Mouse (Mus musculus) embryonic facial prominence, embryonic 13.5 days (tissue): ENCODE measurements at regions not wholly inside any gene's neighbourhood (a gene's known extent, or its start where the extent isn't known, plus 50 kb on each side); places are given as distances from the start of the nearest gene placed in this dataset.

Experiments used
- ATAC-seq: fragments of 200-750 bp; cut with Nextera tagmentation; 2 replicates; pipeline ENCODE4 v1.8.0; 2017; ENCODE audit warnings: low read depth; ENCODE audit not compliant: insufficient number of reproducible peaks, insufficient read depth, low FRiP score, low TSS enrichment
- H3K27ac ChIP-seq: fragments of 300-500 bp; sonication (generic); 2 replicates; pipeline ENCODE4 v1.5.1; 2015; ENCODE audit warnings: moderate library complexity, mild to moderate bottlenecking, inconsistent platforms
- H3K27me3 ChIP-seq: fragments of 300-500 bp; sonication (generic); 2 replicates; pipeline ENCODE4 v1.6.1; 2015; ENCODE audit warnings: mild to moderate bottlenecking, inconsistent platforms
- H3K36me3 ChIP-seq: fragments of 300-500 bp; sonication (generic); 2 replicates; pipeline ENCODE4 v1.6.1; 2015; ENCODE audit warnings: mild to moderate bottlenecking, inconsistent platforms
- H3K4me1 ChIP-seq: fragments of 300-500 bp; sonication (generic); 2 replicates; pipeline ENCODE4 v1.6.1; 2015; ENCODE audit warnings: inconsistent platforms
- H3K4me2 ChIP-seq: fragments of 300-500 bp; sonication (generic); 2 replicates; pipeline ENCODE4 v1.6.1; 2015; ENCODE audit warnings: moderate library complexity, mild to moderate bottlenecking, inconsistent platforms
- H3K4me3 ChIP-seq: fragments of 300-500 bp; sonication (generic); 2 replicates; pipeline ENCODE4 v1.5.1; 2015; ENCODE audit warnings: mild to moderate bottlenecking, inconsistent platforms
- H3K9ac ChIP-seq: fragments of 300-500 bp; sonication (generic); 2 replicates; pipeline ENCODE4 v1.6.1; 2015; ENCODE audit warnings: mild to moderate bottlenecking, inconsistent platforms
- H3K9me3 ChIP-seq: fragments of 300-500 bp; sonication (generic); 2 replicates; pipeline ENCODE4 v1.6.1; 2016; ENCODE audit warnings: inconsistent platforms
- WGBS: fragments of 180-500 bp; shearing (Covaris S2); methylation state at CpG from one replicate; pipeline ENCODE4 v1.1.7; 2015; ENCODE audit warnings: mixed read lengths; 5-methylcytosine and 5-hydroxymethylcytosine counted together

DNA sequence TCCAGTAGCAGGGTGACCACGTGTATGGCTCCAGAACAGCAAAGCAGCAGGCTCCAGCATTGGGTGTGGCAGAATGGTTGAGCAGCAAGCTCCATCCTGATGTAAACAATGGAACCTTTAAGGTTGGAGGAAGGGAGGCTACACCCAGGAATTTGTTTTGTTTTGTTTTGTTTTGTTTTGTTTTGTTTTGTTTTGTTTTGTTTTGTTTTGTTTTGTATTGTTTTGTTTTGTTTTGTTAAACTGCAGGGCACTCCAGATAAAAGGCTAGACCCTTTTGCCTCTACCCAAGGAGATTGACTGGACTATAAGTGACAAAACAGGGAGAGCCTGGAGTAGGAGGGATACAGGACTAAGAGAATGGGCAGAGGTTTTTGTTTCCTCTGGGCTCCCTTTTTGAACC, 647.5 kb downstream of the Kcnj3 start:
- H3K4me3 ChIP-seq: no peak overlapping the region
- no peaks in the 10 kb centered on the region for H3K27me3 ChIP-seq
- H3K4me1 ChIP-seq: no peaks in the 10 kb centered on the region
- no peak overlapping the region for H3K4me2 ChIP-seq
- H3K9ac ChIP-seq: no peak overlapping the region
- H3K9me3 ChIP-seq: no peaks in the 10 kb centered on the region
- no peak for ATAC-seq
- H3K27ac ChIP-seq: no peak overlapping the region
- no peaks in the 10 kb centered on the region for H3K36me3 ChIP-seq
- 57% methylated on average over 1 of the region's 1 CpGs for WGBS

DNA sequence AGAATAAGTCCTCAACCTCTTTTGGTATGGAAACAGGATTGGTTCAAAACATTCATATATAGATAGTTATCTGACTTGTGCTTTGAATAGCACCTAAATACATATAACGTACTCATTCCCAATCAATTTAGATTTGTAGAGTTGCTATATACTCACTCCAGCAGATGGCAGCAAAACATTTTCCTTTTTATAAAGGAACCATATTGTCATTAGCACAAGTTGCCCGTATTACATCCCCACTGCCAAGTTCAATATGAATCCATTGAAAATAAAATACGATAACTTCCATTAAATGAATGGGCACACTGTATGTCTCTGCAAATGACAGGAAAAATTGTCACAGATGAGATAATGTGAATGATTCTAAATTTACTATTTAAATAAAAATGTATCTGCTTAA, 673.8 kb downstream of the Kcnj3 start:
- Histone ChIP-seq H3K36me3 (no peaks in the 10 kb centered on the region), H3K9me3 (no peaks in the 10 kb centered on the region), H3K27ac (no peak overlapping the region), H3K4me2 (no peak overlapping the region), H3K9ac (no peak overlapping the region), H3K4me3 (no peak overlapping the region), H3K4me1 (no peaks in the 10 kb centered on the region), H3K27me3 (no peaks in the 10 kb centered on the region)
- WGBS: 50% methylated on average over 3 of the region's 3 CpGs
- no peak for ATAC-seq

DNA sequence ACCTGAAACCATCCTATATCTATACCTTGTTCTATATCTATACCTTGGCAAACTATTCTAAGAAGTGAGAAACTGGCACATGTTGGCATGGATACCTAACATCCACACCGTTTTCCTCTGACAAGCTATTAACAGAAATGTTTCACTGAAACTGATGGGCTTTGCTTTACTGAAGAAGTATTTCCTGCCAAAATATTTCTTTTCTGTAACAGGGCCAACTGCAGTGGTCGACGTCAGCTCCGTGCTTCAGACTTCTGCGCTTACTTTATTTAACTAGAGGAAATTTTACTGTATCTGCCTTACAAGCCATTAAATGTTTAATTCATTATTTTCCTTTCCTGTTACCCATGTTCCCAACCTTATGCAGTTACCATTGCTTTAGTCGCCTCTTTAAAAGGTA, 674.2 kb downstream of the Kcnj3 start:
- H3K36me3 ChIP-seq: no peaks in the 10 kb centered on the region
- 70% methylated on average over 6 of the region's 6 CpGs for WGBS
- H3K4me3 ChIP-seq: no peak overlapping the region
- H3K9me3 ChIP-seq: no peaks in the 10 kb centered on the region
- no peak for ATAC-seq
- no peak overlapping the region for H3K9ac ChIP-seq
- H3K4me2 ChIP-seq: no peak overlapping the region
- H3K27me3 ChIP-seq: no peaks in the 10 kb centered on the region
- H3K27ac ChIP-seq: no peak overlapping the region
- no peaks in the 10 kb centered on the region for H3K4me1 ChIP-seq

DNA sequence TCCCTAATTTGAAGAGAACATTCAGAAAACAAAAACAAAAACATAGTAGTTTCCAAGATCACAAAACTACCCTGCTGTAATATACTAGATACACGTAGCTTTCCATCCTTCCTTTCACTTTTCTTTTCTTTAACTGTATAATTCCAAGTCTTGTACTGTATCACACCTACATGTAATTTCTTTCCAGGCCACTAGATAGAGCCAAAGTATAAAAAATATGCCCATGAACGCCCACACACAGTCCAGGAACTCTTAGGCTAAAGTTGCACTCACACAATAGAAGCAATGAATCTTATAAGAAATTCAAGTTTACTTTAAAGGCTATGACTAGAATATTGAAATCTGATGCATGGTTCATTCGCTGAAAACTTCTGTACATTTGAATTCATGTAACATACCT, 678.7 kb downstream of the Kcnj3 start:
- Histone ChIP-seq H3K9me3 (no peaks in the 10 kb centered on the region), H3K27me3 (no peaks in the 10 kb centered on the region), H3K4me1 (no peaks in the 10 kb centered on the region), H3K9ac (no peak overlapping the region), H3K4me3 (no peak overlapping the region), H3K36me3 (no peaks in the 10 kb centered on the region), H3K27ac (no peak overlapping the region), H3K4me2 (no peak overlapping the region)
- 14% methylated on average over 3 of the region's 3 CpGs for WGBS
- no peak for ATAC-seq

DNA sequence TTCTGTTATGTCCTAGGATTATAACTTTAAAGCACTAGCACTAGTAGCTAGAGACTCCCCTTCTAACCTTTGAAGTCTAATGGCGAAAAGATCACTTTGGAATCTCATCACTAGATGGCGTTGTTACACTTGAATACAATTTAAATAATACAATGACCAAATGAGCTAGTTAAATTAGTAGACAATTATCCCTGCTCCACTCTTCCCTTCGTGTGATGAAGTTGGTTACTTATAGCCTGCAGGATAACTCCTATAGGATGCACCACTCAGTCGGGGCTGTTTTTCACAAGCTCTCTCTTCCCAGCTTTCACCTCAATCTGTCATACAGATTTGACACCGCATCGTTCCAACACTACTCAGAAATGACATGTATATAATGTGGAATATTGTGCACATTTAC, 683.6 kb downstream of the Kcnj3 start:
- WGBS: 24% methylated on average over 6 of the region's 6 CpGs
- ATAC-seq: no peak
- Histone ChIP-seq H3K9ac (no peak overlapping the region), H3K4me2 (peak overlapping the region; percentile 29; the same call in 1 of the 2 replicates), H3K36me3 (no peaks in the 10 kb centered on the region), H3K27ac (no peak overlapping the region), H3K27me3 (no peaks in the 10 kb centered on the region), H3K9me3 (no peaks in the 10 kb centered on the region), H3K4me1 (no peaks in the 10 kb centered on the region), H3K4me3 (no peak overlapping the region)

DNA sequence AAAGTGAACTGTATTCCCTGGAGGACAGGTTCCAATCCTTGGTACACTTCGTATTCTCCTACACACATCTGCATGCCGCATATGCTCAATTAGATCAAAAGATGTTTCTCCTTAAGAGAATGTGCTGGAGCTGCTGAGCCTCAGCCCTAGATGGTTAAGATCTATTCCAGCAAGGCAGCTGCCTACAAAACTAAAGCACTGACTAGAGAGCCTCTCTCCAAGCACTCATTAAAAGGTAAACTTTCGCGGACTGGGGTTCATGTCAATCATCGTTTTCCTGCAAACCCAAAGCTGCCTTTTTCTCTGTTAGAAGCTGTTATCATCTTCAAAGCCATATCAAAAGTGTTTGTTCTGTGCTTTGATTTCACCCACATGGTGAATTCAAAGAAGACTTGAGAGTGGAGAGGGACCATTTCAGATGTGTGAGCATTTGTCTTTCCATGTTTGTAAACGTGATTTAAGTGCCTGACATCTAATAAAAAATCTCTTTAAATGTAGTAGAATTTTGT, 711.4 kb downstream of the Kcnj3 start:
- Histone ChIP-seq H3K27ac (no peak overlapping the region), H3K4me2 (no peak overlapping the region), H3K9me3 (no peaks in the 10 kb centered on the region), H3K4me3 (no peak overlapping the region), H3K9ac (no peak overlapping the region), H3K4me1 (no peaks in the 10 kb centered on the region), H3K36me3 (no peaks in the 10 kb centered on the region), H3K27me3 (no peaks in the 10 kb centered on the region)
- ATAC-seq: no peak
- 63% methylated on average over 6 of the region's 6 CpGs for WGBS

DNA sequence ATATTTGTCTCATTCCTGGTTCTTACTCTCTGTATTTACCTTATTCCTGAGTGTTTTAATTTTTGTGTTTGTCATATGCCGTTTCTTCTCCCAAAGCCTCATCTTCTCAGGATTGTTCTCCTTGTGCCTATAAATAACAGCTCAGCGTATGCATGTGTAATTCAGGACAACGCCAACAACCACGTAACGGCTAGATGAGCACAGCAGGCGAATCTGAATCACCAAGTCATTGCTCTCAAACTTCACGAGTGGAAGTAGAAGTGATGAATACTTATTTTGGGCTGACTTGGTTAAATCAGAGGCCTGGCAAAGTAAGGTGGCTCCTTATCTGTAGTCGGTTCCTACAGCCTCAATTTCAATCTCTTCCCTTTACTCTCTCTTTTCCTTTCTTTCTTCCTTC, 760.7 kb downstream of the Kcnj3 start:
- Histone ChIP-seq H3K4me1 (no peaks in the 10 kb centered on the region), H3K27me3 (no peaks in the 10 kb centered on the region), H3K4me2 (no peak overlapping the region), H3K4me3 (no peak overlapping the region), H3K9me3 (no peaks in the 10 kb centered on the region), H3K27ac (no peak overlapping the region), H3K36me3 (no peaks in the 10 kb centered on the region), H3K9ac (no peak overlapping the region)
- ATAC-seq: no peak
- WGBS: 82% methylated on average over 8 of the region's 8 CpGs

DNA sequence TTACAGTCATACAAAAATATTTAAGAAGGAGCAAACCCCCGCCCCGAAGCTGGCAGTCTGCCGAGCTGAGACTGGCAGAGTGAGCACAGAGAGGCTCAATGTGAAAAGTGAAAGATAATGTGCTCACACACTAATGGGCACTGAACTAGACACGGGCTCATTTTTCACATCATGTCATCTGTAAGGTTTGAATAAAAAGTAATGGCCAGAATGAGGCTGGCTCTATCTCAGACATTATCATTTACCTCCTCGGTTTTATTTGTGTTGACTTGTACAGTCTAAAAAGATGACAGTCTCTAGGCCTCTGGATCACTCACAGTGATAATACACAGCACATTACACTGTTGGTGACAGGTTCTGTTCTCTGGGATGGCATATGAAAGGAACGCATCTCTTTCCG, 791.7 kb downstream of the Kcnj3 start:
- WGBS: 72% methylated on average over 7 of the region's 7 CpGs
- no peak overlapping the region for H3K4me3 ChIP-seq
- no peak for ATAC-seq
- H3K36me3 ChIP-seq: no peaks in the 10 kb centered on the region
- H3K27me3 ChIP-seq: no peaks in the 10 kb centered on the region
- H3K4me2 ChIP-seq: no peak overlapping the region
- H3K9ac ChIP-seq: no peak overlapping the region
- H3K27ac ChIP-seq: no peak overlapping the region
- no peaks in the 10 kb centered on the region for H3K9me3 ChIP-seq
- no peaks in the 10 kb centered on the region for H3K4me1 ChIP-seq

DNA sequence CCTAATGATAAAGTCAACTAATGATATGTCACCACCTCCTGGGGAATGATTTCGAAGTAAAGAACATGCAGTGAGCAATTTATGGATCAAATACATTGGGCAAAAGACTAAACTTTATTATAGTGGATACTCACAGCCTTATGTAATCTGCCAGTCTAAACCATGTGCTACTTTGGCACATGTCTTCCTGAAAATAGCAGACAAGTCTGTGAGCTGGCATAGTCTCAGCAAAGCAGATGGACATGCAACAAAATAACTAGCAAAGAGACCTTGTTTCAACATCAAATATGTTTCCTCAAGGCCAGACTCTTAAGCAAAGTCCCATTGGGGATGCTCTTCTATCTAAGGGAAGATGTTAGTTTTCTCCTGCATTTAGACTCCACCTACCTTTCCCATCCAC, 797.3 kb downstream of the Kcnj3 start:
- H3K27me3 ChIP-seq: no peaks in the 10 kb centered on the region
- no peak overlapping the region for H3K4me3 ChIP-seq
- no peak for ATAC-seq
- no peaks in the 10 kb centered on the region for H3K36me3 ChIP-seq
- H3K4me1 ChIP-seq: no peaks in the 10 kb centered on the region
- H3K9me3 ChIP-seq: no peaks in the 10 kb centered on the region
- 72% methylated on average over 1 of the region's 1 CpGs for WGBS
- no peak overlapping the region for H3K27ac ChIP-seq
- H3K4me2 ChIP-seq: no peak overlapping the region
- no peak overlapping the region for H3K9ac ChIP-seq

DNA sequence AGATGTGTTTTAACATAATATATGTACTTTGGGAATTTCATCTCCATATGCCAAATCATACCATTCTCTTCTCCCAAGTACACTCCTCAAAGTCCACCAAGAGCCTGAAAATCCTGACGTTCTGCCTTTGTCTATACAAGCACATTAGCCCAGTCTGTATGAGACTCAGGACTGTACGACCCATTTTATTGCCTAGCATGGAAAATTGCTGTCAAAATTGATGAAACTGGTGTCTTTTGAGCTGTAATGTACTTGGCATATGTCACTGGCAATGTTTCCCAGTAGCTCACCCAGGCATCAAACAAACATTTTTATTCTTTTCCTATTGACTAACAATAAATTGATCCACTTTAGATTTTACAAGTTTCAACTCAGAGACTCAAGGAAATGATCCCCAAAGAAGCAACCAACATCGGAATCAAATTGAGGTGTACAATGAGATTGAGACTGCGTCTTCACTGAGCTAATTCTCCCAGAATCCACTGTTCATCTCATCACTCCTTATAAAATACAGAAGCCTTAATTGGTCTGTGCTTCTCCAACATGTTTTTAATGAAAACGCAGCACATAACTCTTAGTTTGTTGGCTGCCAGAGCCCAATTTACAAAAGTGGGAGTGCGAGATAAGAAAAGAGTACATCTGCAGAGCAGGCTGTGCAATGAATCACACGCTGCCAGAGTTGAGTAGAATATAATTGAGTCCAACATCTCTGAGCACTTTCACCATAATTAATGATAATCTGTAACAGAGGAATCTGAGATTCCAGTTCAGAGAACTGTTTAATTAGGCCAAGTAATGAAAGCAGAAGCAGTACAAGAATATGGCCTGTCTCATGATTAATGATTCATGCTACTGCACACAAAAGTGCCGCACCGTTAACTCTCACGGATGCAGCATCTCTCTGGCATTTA, 821.5 kb downstream of the Kcnj3 start:
- Histone ChIP-seq H3K9ac (no peak overlapping the region), H3K27ac (no peak overlapping the region), H3K4me2 (no peak overlapping the region), H3K36me3 (no peaks in the 10 kb centered on the region), H3K27me3 (no peaks in the 10 kb centered on the region), H3K9me3 (no peaks in the 10 kb centered on the region), H3K4me1 (no peaks in the 10 kb centered on the region), H3K4me3 (no peak overlapping the region)
- WGBS: 75% methylated on average over 10 of the region's 10 CpGs
- no peak for ATAC-seq

DNA sequence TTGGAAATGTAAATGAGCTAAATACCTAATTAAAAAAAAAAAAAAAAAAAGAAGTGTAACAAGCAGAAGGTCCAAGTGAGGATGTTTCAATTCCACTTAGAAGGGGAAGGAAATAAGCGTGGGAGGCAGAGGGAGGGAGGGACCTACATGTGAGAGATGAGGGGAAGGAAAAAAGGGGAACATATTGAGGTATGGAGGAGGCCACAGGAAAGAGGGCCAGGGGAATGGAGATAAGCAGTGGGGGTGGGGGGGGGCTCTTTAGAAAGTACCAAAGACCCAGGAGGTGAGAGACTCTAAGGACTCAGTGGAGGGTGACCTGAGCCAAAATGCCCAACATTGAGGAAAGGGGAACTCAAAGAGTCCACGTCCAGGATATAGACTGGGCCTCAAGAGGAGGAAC, 818.9 kb downstream of the Nr4a2 start:
- Histone ChIP-seq H3K4me2 (no peak overlapping the region), H3K9me3 (no peaks in the 10 kb centered on the region), H3K27ac (no peak overlapping the region), H3K9ac (no peak overlapping the region), H3K4me3 (no peak overlapping the region), H3K4me1 (no peaks in the 10 kb centered on the region), H3K27me3 (no peaks in the 10 kb centered on the region), H3K36me3 (no peaks in the 10 kb centered on the region)
- 82% methylated on average over 2 of the region's 2 CpGs for WGBS
- no peak for ATAC-seq

DNA sequence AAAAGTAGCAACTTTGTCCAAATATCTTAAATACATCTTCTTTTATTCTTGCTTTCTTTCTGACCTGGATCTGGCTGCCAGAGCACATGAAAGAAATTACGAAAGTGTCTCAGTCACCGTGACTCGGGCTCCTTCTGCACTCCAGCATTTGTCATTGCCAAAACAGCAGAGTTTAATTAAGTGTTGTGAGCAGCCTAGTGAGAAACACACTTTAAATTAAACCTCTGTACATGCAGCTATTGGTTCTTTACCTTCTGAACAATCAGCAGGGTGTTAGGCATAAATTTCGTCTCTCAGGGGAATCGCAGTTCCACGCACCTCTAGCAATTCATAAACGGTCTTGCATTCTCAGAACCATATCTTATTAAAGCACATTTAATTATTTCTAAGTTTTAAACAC, 802.1 kb downstream of the Nr4a2 start:
- ATAC-seq: no peak
- no peaks in the 10 kb centered on the region for H3K36me3 ChIP-seq
- H3K4me1 ChIP-seq: no peaks in the 10 kb centered on the region
- no peak overlapping the region for H3K4me2 ChIP-seq
- H3K9ac ChIP-seq: no peak overlapping the region
- WGBS: 59% methylated on average over 7 of the region's 7 CpGs
- no peak overlapping the region for H3K27ac ChIP-seq
- H3K27me3 ChIP-seq: no peaks in the 10 kb centered on the region
- H3K9me3 ChIP-seq: no peaks in the 10 kb centered on the region
- no peak overlapping the region for H3K4me3 ChIP-seq
